Mouse (Mus musculus) inflammation-experienced regulatory T-cells, adult 6 months (primary cell): ENCODE data around the gene Gm3776. TPM values are rescaled to one million over a fixed set of nuclear protein-coding genes. Genes with fewer than 3 reads are reported as not detected.
"Not testable (repeated sequence)": the region's sequence is repeated elsewhere in the genome, so short reads cannot be mapped to it uniquely, and the experiment has no call there.

Experiments used
- ATAC-seq: one replicate; pipeline ENCODE4 v1.8.0; 2017
- polyA plus RNA-seq, 3 experiments: library from polyadenylated mRNA; unstranded; fragments of 100-300 nt; shearing (Covaris generic); gene quantifications; one replicate each; pipeline ENCODE4 v1.2.1; 2017

The Gm3776 gene
- not detected for polyA plus RNA-seq

GRCm38 (mm10) chr9:78256914-78257313, at the start of gene Gm3776:
Gene Gm3776 (plus strand): TSS chr9:78257129.
- not testable (repeated sequence) for ATAC-seq

- ATAC-seq = no peak
Measured at GRCm38 (mm10) chr9:78208956-78209355, 48.0 kb upstream of the Gm3776 start.

GRCm38 (mm10) chr9:78210079-78210478, 46.9 kb upstream of the Gm3776 start:
- no peak for ATAC-seq

- no peak for ATAC-seq
Measured at GRCm38 (mm10) chr9:78210821-78211220, 46.1 kb upstream of the Gm3776 start.

- no peak for ATAC-seq
Measured at GRCm38 (mm10) chr9:78211521-78211920, 45.4 kb upstream of the Gm3776 start.

- no peak for ATAC-seq
Measured at GRCm38 (mm10) chr9:78212341-78213049, 44.4 kb upstream of the Gm3776 start.

- ATAC-seq = no peak
Measured at GRCm38 (mm10) chr9:78217074-78217473, 39.9 kb upstream of the Gm3776 start.

GRCm38 (mm10) chr9:78222616-78223015, 34.3 kb upstream of the Gm3776 start:
- peak; percentile 84 for ATAC-seq

GRCm38 (mm10) chr9:78223221-78223902, 33.6 kb upstream of the Gm3776 start:
- no peak for ATAC-seq

GRCm38 (mm10) chr9:78224418-78224817, 32.5 kb upstream of the Gm3776 start:
- no peak for ATAC-seq

GRCm38 (mm10) chr9:78225304-78225703, 31.6 kb upstream of the Gm3776 start:
- no peak for ATAC-seq

- ATAC-seq = no peak
Measured at GRCm38 (mm10) chr9:78228122-78228521, 28.8 kb upstream of the Gm3776 start.

- ATAC-seq = not testable (repeated sequence)
Measured at GRCm38 (mm10) chr9:78229658-78230057, 27.3 kb upstream of the Gm3776 start.

GRCm38 (mm10) chr9:78230461-78230860, 26.5 kb upstream of the Gm3776 start, which contains the start of gene Gsta1:
Gene Gsta1 (plus strand): TSS chr9:78230656.
- ATAC-seq = not testable (repeated sequence)

- not testable (repeated sequence) for ATAC-seq
Measured at GRCm38 (mm10) chr9:78233121-78233695, 23.7 kb upstream of the Gm3776 start.

GRCm38 (mm10) chr9:78255683-78256470, 1.1 kb upstream of the Gm3776 start:
- ATAC-seq = not testable (repeated sequence)

- peak; percentile 77 for ATAC-seq
Measured at GRCm38 (mm10) chr9:78259688-78260087, 2.8 kb downstream of the Gm3776 start.

GRCm38 (mm10) chr9:78270945-78271344, 14.0 kb downstream of the Gm3776 start:
- ATAC-seq = not testable (repeated sequence)

GRCm38 (mm10) chr9:78282002-78282711, 25.2 kb downstream of the Gm3776 start:
- ATAC-seq = not testable (repeated sequence)

GRCm38 (mm10) chr9:78289063-78289462, 32.1 kb downstream of the Gm3776 start:
- not testable (repeated sequence) for ATAC-seq

- not testable (repeated sequence) for ATAC-seq
Measured at GRCm38 (mm10) chr9:78289723-78290122, 32.8 kb downstream of the Gm3776 start, which contains the start of gene Gm10639. Gene Gm10639 (plus strand): TSS chr9:78289923.

- ATAC-seq = not testable (repeated sequence)
Measured at GRCm38 (mm10) chr9:78292462-78292861, 35.5 kb downstream of the Gm3776 start.
